Mouse (Mus musculus) myocyte (in vitro differentiated cells): ENCODE results near the gene Wdr48. TPM values are rescaled to one million over a fixed set of nuclear protein-coding genes. Genes with fewer than 3 reads are reported as not detected.

ENCODE experiments used
- H3K27me3 ChIP-seq: one replicate; pipeline ENCODE4 v1.6.1; 2011; ENCODE audit not compliant: control insufficient read depth, insufficient read depth, insufficient read length
- H3K36me3 ChIP-seq: one replicate; pipeline ENCODE4 v1.6.1; 2011; ENCODE audit not compliant: control insufficient read depth, insufficient read depth
- H3K4me2 ChIP-seq: one replicate; pipeline ENCODE4 v1.6.1; 2011; ENCODE audit warnings: low read depth, control low read depth
- H3K4me3 ChIP-seq: one replicate; pipeline ENCODE4 v1.5.1; 2011; ENCODE audit warnings: mild to moderate bottlenecking, control low read depth, moderate library complexity
- H3K79me2 ChIP-seq: one replicate; pipeline ENCODE4 v1.6.1; 2011; ENCODE audit not compliant: control insufficient read depth, insufficient read depth
- H3ac ChIP-seq: one replicate; pipeline ENCODE4 v1.6.1; 2011; ENCODE audit not compliant: control insufficient read depth, insufficient read length
- CEBPB ChIP-seq: IDR thresholded peaks from 2 replicates; pipeline ENCODE4 v1.6.1; 2011; ENCODE audit warnings: mild to moderate bottlenecking, moderate library complexity; ENCODE audit not compliant: poor library complexity, insufficient read depth, severe bottlenecking
- E2F4 ChIP-seq: IDR thresholded peaks from one replicate; pipeline ENCODE4 v1.6.1; 2011; ENCODE audit warnings: mild to moderate bottlenecking, control low read depth, moderate library complexity; ENCODE audit not compliant: insufficient read depth
- MAX ChIP-seq: IDR thresholded peaks from one replicate; pipeline ENCODE4 v1.6.1; 2011; ENCODE audit warnings: low read depth, mild to moderate bottlenecking, control low read depth
- MYOD1 ChIP-seq, 3 experiments: IDR thresholded peaks; one replicate each; pipeline ENCODE4 v1.6.1; 2011; ENCODE audit warnings: control low read depth in 2 of 3, low read depth in 2 of 3, mild to moderate bottlenecking in 2 of 3, moderate library complexity in 1 of 3; ENCODE audit not compliant: insufficient read length in 2 of 3, control insufficient read depth in 1 of 3
- MYOG ChIP-seq, 3 experiments: IDR thresholded peaks; one replicate each; pipeline ENCODE4 v1.6.1; 2011; ENCODE audit warnings: control low read depth in 2 of 3, low read depth in 2 of 3, mild to moderate bottlenecking in 2 of 3; ENCODE audit not compliant: insufficient read length in 2 of 3, control insufficient read depth in 1 of 3, insufficient read depth in 1 of 3
- POLR2A ChIP-seq: IDR thresholded peaks from one replicate; pipeline ENCODE4 v1.6.1; 2011; ENCODE audit warnings: low read depth, mild to moderate bottlenecking, control low read depth, moderate library complexity; ENCODE audit not compliant: insufficient read length
- POLR2AphosphoS2 ChIP-seq: IDR thresholded peaks from one replicate; pipeline ENCODE4 v1.6.1; 2011; ENCODE audit warnings: low read depth, control low read depth; ENCODE audit not compliant: insufficient read length
- REST ChIP-seq: IDR thresholded peaks from one replicate; pipeline ENCODE4 v1.6.1; 2011; ENCODE audit warnings: mild to moderate bottlenecking, control low read depth, moderate library complexity; ENCODE audit not compliant: insufficient read depth, insufficient read length
- SRF ChIP-seq: IDR thresholded peaks from one replicate; pipeline ENCODE4 v1.6.1; 2011; ENCODE audit warnings: low read depth; ENCODE audit not compliant: control insufficient read depth, insufficient read length
- TCF12 ChIP-seq: IDR thresholded peaks from one replicate; pipeline ENCODE4 v1.6.1; 2011; ENCODE audit warnings: mild to moderate bottlenecking, control low read depth; ENCODE audit not compliant: poor library complexity, insufficient read depth, severe bottlenecking
- TCF3 ChIP-seq: IDR thresholded peaks from one replicate; pipeline ENCODE4 v1.6.1; 2011; ENCODE audit warnings: low read depth, control low read depth; ENCODE audit not compliant: insufficient read length
- USF1 ChIP-seq: IDR thresholded peaks from one replicate; pipeline ENCODE4 v1.6.1; 2011; ENCODE audit warnings: low read depth, mild to moderate bottlenecking, control low read depth, moderate library complexity
- polyA plus RNA-seq: library from polyadenylated mRNA; unstranded; fragments of >200 nt; fragmentation: generic; extraction: Trizol; gene quantifications from one replicate; pipeline ENCODE4 v1.2.1, GENCODE M21; 2012; ENCODE audit warnings: missing spikeins

Gene Wdr48
- polyA plus RNA-seq, 1 experiment = 12.1 TPM

DNA sequence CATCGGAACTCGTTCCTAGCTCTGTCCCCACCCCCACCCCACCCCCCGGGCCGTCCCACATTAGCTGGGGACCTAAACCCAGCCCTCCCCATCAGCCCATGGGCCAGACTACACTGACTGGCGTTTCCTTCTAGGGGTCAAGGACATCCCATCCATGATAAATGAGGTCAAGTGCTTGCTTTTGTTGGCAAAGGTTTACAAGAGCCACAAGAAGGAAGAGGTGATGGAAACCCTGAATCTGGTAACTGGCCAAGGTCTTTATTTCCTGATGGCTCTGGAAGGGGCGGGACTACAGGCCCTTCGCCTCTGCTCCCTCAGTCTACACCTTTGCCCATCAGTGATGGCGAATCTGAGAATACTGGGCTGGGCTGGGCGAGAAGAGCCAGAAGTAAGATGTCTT is 64.2 kb downstream of the Wdr48 start:
- Histone ChIP-seq H3K4me3 (no peak overlapping the region), H3K27me3 (no peaks in the 10 kb centered on the region), H3K36me3 (no peaks in the 10 kb centered on the region), H3ac (no peak overlapping the region), H3K79me2 (no peaks in the 10 kb centered on the region), H3K4me2 (no peak overlapping the region)
- TF ChIP-seq MAX (no peak), MYOD1 (IDR thresholded peaks at IDR 0.05; ENCODE audit: control insufficient read depth in 1 of 3, insufficient read length in 2 of 3, low read depth in 2 of 3) (no peak)

DNA sequence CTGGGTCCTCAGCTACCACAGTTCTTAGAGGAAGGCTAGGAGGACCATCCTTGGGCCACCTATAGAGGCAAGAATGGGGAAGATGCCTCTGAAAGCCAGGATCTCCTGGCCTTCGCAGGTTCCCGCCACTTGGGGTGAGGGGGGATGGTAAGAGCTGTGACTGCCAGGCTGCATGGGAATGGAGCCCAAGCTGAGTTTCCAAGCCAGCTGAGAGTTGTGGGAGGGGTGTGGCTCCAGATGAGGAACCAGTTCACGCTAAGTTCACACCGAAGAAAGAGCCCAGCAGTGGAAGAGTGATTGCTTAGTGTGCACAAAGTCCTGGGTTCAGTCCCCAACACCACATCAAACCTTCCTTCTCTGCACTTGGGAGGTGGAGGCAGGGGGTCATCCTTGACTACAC is 67.5 kb downstream of the Wdr48 start:
- Histone ChIP-seq H3K4me3 (no peak overlapping the region), H3K4me2 (no peak overlapping the region), H3K79me2 (no peaks in the 10 kb centered on the region), H3K36me3 (no peaks in the 10 kb centered on the region), H3ac (no peak overlapping the region), H3K27me3 (no peaks in the 10 kb centered on the region)
- TF ChIP-seq TCF3 (no peak), POLR2A (no peak), MYOG (IDR thresholded peaks at IDR 0.05; ENCODE audit: control insufficient read depth in 1 of 3, insufficient read depth in 1 of 3, insufficient read length in 2 of 3, low read depth in 2 of 3) (no peak), E2F4 (no peak), TCF12 (no peak), CEBPB (no peak), USF1 (no peak), POLR2AphosphoS2 (no peak), MYOD1 (IDR thresholded peaks at IDR 0.05; ENCODE audit: control insufficient read depth in 1 of 3, insufficient read length in 2 of 3, low read depth in 2 of 3) (no peak), SRF (no peak), REST (no peak), MAX (no peak)

DNA sequence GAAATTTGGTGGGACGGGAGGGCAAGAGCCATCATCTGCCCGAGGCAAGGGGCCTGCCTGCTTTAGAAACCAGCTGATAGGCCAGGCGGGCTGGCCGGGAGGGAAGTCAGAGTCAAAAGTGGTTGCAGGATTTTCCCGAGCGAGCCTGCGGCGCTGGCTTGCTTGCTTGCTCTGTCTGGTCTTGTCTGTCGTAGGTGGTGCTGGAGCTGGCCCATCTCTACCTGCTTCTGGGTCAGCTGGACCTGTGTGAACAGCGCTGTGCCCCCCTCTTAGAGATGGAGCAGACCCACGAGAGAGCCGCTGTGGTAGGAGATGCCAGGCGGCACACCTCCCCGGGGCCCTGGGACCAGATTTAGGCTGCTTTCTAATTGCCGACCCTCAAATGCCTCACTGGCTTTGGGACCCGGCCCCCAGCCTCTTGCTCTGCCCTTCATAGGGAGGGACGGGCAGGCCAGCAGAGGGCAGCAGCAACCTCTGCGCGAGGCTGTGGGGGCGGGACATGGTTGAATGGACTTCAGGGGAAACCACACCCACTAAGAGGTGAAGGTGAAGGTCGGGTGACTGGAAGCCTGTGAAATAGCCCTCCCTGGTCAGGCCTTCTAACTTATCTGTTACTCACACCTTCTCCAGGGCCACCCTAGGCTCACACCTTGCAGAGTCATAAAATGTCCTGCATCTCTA is 68.4 kb downstream of the Wdr48 start:
- no peaks in the 10 kb centered on the region for H3K36me3 ChIP-seq
- H3K79me2 ChIP-seq = no peaks in the 10 kb centered on the region
- H3K4me3 ChIP-seq = no peak overlapping the region
- H3K27me3 ChIP-seq = no peaks in the 10 kb centered on the region
- H3ac ChIP-seq = no peak overlapping the region
- H3K4me2 ChIP-seq = no peak overlapping the region
- TF ChIP-seq CEBPB (no peak), MYOD1 (IDR thresholded peaks at IDR 0.05; ENCODE audit: control insufficient read depth in 1 of 3, insufficient read length in 2 of 3, low read depth in 2 of 3) (no peak), TCF3 (no peak), E2F4 (no peak), TCF12 (no peak), MAX (no peak), POLR2A (no peak), MYOG (IDR thresholded peaks at IDR 0.05; ENCODE audit: control insufficient read depth in 1 of 3, insufficient read depth in 1 of 3, insufficient read length in 2 of 3, low read depth in 2 of 3) (no peak), REST (no peak), USF1 (no peak), POLR2AphosphoS2 (no peak), SRF (no peak)

DNA sequence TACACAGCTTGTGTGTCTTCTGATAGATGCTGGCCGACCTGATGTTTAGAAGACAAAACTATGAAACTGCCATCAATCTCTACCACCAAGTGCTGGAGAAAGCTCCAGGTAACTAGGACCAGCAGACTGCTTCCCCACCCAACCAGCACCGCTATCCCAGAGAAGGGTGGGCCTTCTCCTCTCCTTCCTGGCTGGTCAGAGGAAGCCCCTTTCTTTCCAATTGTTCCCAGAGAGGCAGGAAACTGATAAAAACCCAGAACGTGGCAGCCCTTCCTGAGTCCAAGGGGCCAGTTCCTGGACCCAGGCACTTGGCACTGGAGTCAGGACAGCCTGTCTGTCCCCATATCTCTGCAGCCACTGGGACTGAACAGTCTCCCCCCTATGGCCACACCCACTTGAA is 69.5 kb downstream of the Wdr48 start:
- Histone ChIP-seq H3K79me2 (no peaks in the 10 kb centered on the region), H3K4me3 (no peak overlapping the region), H3K4me2 (no peak overlapping the region), H3K27me3 (no peaks in the 10 kb centered on the region), H3ac (no peak overlapping the region), H3K36me3 (no peaks in the 10 kb centered on the region)
- TF ChIP-seq MAX (no peak), MYOG (IDR thresholded peaks at IDR 0.05; ENCODE audit: control insufficient read depth in 1 of 3, insufficient read depth in 1 of 3, insufficient read length in 2 of 3, low read depth in 2 of 3) (no peak), TCF12 (no peak), POLR2A (no peak), E2F4 (no peak), CEBPB (no peak), POLR2AphosphoS2 (no peak), USF1 (no peak), TCF3 (no peak), MYOD1 (IDR thresholded peaks at IDR 0.05; ENCODE audit: control insufficient read depth in 1 of 3, insufficient read length in 2 of 3, low read depth in 2 of 3) (no peak), REST (no peak), SRF (no peak)

DNA sequence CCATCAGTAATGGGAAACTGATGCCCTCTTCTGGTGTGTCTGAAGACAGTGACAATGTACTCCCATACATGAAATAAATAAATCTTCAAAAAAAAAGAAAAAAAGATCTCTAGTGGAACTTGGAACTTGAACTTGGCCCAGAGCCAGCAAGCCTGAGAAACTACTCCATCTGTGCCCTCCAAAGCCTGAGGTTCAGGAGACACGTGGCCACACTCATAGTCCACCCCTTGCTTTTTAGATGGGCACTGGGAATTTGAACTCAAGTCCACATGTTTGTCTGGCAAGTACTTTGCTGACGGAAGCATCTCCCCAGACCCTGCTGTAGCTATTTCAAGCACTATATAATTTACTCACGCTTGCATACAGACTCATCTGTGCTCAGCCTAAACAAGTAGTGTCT is 70.5 kb downstream of the Wdr48 start:
- TF ChIP-seq SRF (no peak), MAX (no peak), REST (no peak), CEBPB (no peak), USF1 (no peak), MYOG (IDR thresholded peaks at IDR 0.05; ENCODE audit: control insufficient read depth in 1 of 3, insufficient read depth in 1 of 3, insufficient read length in 2 of 3, low read depth in 2 of 3) (no peak), MYOD1 (IDR thresholded peaks at IDR 0.05; ENCODE audit: control insufficient read depth in 1 of 3, insufficient read length in 2 of 3, low read depth in 2 of 3) (no peak), TCF3 (no peak), TCF12 (no peak), POLR2AphosphoS2 (no peak), E2F4 (no peak), POLR2A (no peak)
- Histone ChIP-seq H3K27me3 (no peaks in the 10 kb centered on the region), H3K4me3 (no peak overlapping the region), H3K79me2 (no peaks in the 10 kb centered on the region), H3K4me2 (no peak overlapping the region), H3K36me3 (no peaks in the 10 kb centered on the region), H3ac (no peak overlapping the region)
